Mouse (Mus musculus) small intestine, adult 2 months (tissue): ENCODE data around the gene Patj.

Experiments used
- CTCF ChIP-seq: fragments of 200-500 bp; IDR thresholded peaks from 2 replicates; pipeline ENCODE4 v1.5.1; 2012; ENCODE audit warnings: low read depth, mild to moderate bottlenecking, control low read depth, inconsistent platforms, low read length, moderate library complexity, mixed read lengths; ENCODE audit not compliant: insufficient replicate concordance, insufficient read length; ENCODE audit errors: extremely low read depth
- POLR2A ChIP-seq: fragments of 200-500 bp; IDR thresholded peaks from 2 replicates; pipeline ENCODE4 v1.6.1; 2012; ENCODE audit warnings: low read depth, mild to moderate bottlenecking, control low read depth, inconsistent platforms, low read length, moderate library complexity

DNA sequence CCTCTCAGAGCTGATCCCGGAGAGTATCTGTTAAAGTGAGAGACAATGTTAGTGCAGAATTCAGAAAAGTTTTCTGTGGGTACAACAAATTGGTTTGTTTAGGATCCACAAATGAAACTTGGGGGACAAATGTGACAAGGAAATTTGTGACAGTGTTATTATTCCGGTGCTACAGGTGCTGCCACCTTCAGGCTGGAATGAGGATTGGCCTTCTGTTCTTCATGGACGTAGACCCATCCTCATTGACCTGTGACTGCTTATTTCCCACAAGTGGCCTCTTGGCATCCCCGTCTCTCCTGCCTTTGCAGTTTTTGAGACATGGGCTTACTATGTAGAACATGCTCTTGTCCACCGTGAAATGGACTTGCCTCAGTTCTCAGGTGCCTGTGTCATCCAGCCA is 104.6 kb downstream of the Patj start:
- no peak for TF ChIP-seq POLR2A
- peak; percentile 39; the same call in 1 of the 2 replicates for TF ChIP-seq CTCF
